Mouse (Mus musculus) C2C12 (cell line): Measurements from ENCODE around the gene Taf1c. TPM values are rescaled to one million over a fixed set of nuclear protein-coding genes. Genes with fewer than 3 reads are reported as not detected.

Experiments used
- H3K27me3 ChIP-seq: one replicate; pipeline ENCODE4 v1.6.1; 2011; ENCODE audit not compliant: control insufficient read depth, insufficient read depth, insufficient read length
- H3K36me3 ChIP-seq: one replicate; pipeline ENCODE4 v1.6.1; 2011; ENCODE audit not compliant: control insufficient read depth, insufficient read depth
- H3K4me3 ChIP-seq: one replicate; pipeline ENCODE4 v1.5.1; 2011; ENCODE audit warnings: mild to moderate bottlenecking, control low read depth; ENCODE audit not compliant: poor library complexity, insufficient read depth, severe bottlenecking
- H3K79me2 ChIP-seq: one replicate; pipeline ENCODE4 v1.6.1; 2011; ENCODE audit not compliant: control insufficient read depth, insufficient read depth
- H3K79me3 ChIP-seq: one replicate; pipeline ENCODE4 v1.6.1; 2011; ENCODE audit warnings: low read depth, control low read depth
- H3ac ChIP-seq: one replicate; pipeline ENCODE3; 2011; ENCODE audit warnings: low read depth; ENCODE audit not compliant: control insufficient read depth, insufficient read length
- CEBPB ChIP-seq: IDR thresholded peaks from one replicate; pipeline ENCODE4 v1.6.1; 2011; ENCODE audit warnings: low read depth, mild to moderate bottlenecking, control low read depth, moderate library complexity
- CTCF ChIP-seq: IDR thresholded peaks from one replicate; pipeline ENCODE4 v1.5.1; 2011; ENCODE audit not compliant: control insufficient read depth, insufficient read depth, insufficient read length
- FOSL1 ChIP-seq: IDR thresholded peaks from one replicate; pipeline ENCODE4 v1.8.0; 2011; ENCODE audit warnings: mild to moderate bottlenecking, low read length; ENCODE audit not compliant: poor library complexity, insufficient read depth, severe bottlenecking
- MAX ChIP-seq: IDR thresholded peaks from one replicate; pipeline ENCODE4 v1.6.1; 2011; ENCODE audit warnings: mild to moderate bottlenecking, control low read depth
- MYOD1 ChIP-seq: IDR thresholded peaks from one replicate; pipeline ENCODE4 v1.6.1; 2011; ENCODE audit warnings: low read depth; ENCODE audit not compliant: control insufficient read depth, insufficient read length
- MYOG ChIP-seq: IDR thresholded peaks from one replicate; pipeline ENCODE4 v1.6.1; 2011; ENCODE audit not compliant: control insufficient read depth, insufficient read length; ENCODE audit errors: extremely low read depth
- USF1 ChIP-seq: IDR thresholded peaks from one replicate; pipeline ENCODE4 v1.6.1; 2011; ENCODE audit warnings: low read depth, mild to moderate bottlenecking, control low read depth, moderate library complexity
- polyA plus RNA-seq: library from polyadenylated mRNA; unstranded; fragments of >200 nt; fragmentation: generic; extraction: Trizol; gene quantifications from one replicate; pipeline ENCODE4 v1.2.1, GENCODE M21; 2012; ENCODE audit warnings: missing spikeins

Gene Taf1c
- polyA plus RNA-seq, 1 experiment, result 8.1 TPM

DNA sequence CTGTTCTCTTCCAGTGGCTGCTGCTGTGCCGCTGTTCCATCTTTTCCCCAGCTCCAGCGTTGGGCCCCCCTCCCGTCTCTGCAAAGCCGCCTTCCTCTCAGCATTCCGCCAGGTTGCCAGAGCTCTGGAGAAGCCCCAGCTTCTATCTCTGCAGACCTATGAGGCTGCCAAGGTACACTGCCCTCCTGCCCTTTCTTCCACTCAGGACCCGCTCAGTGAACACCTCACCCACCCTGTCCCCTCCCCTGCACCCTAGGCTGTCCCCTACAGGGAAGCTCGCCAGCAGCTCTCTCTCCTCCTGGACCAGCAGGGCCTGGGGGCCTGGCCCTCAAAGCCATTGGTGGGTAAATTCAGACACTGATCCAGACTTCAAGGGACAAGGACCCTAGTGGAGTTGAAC lies 11.3 kb upstream of the Taf1c start:
- Histone ChIP-seq H3K79me3 (no peaks in the 10 kb centered on the region), H3ac (no peak overlapping the region), H3K36me3 (no peaks in the 10 kb centered on the region), H3K79me2 (no peaks in the 10 kb centered on the region), H3K4me3 (no peak overlapping the region), H3K27me3 (peaks cover 78% of the 10 kb centered on the region)
- no peak for TF ChIP-seq USF1
- TF ChIP-seq FOSL1, result no peak
- TF ChIP-seq CTCF, result no peak
- TF ChIP-seq MAX, result no peak
- no peak for TF ChIP-seq MYOG
- TF ChIP-seq MYOD1, result no peak
- TF ChIP-seq CEBPB, result no peak

DNA sequence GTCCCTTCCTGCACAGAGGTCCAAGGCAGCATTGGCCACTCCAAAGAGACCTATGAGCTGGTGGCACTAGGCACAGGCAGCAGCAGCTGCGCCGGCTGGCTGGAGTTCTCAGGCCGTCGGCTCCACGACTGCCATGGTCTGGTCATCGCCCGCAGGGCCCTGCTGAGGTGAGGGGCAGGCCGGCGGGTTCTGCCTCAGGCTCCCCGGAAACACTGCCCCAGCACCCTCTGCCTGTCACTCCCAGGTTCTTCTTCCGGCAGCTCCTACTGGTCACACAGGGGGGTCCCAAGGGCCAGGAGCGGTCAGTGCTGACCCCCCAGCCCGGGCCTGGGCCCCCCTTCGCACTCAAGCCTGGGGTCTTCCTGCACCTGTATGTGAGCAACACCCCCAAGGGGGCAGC lies 10.1 kb upstream of the Taf1c start:
- no peaks in the 10 kb centered on the region for H3K36me3 ChIP-seq
- H3ac ChIP-seq, result no peak overlapping the region
- peaks cover 70% of the 10 kb centered on the region for H3K27me3 ChIP-seq
- no peaks in the 10 kb centered on the region for H3K79me3 ChIP-seq
- H3K79me2 ChIP-seq, result no peaks in the 10 kb centered on the region
- TF ChIP-seq CEBPB (no peak), MAX (no peak), MYOD1 (no peak), USF1 (no peak), FOSL1 (no peak), MYOG (no peak), CTCF (no peak)
- no peak overlapping the region for H3K4me3 ChIP-seq

DNA sequence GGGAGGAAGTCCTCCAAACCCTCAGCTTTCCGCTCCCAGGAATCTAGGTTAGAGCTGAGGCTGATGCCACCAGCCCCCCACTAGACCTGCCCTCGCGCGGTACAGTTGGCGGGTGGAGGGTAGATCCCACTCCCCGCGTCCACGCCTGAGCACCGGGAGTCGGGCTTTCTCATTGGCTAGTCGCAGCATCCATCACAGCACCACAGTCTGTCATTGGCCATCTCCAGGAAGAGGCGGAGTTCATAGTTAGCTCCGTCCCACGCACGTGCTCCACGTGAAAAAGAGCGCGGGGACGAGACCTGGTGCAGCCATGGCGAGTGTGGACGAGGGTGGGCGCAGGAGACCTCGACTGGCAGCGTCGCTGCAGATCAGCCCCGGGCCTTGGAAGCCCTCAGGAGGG lies 7.4 kb upstream of the Taf1c start, which contains the start of gene Adad2:
Adad2 (plus strand) TSS at position 277 of the 400 bp plus-strand sequence.
- no peaks in the 10 kb centered on the region for H3K36me3 ChIP-seq
- no peak for TF ChIP-seq FOSL1
- TF ChIP-seq CTCF, result no peak
- TF ChIP-seq MYOG, result no peak
- no peak for TF ChIP-seq CEBPB
- TF ChIP-seq USF1, result no peak
- no peak for TF ChIP-seq MYOD1
- TF ChIP-seq MAX, result no peak
- H3ac ChIP-seq, result no peak within 1 kb of the TSS
- no peaks in the 10 kb centered on the region for H3K79me2 ChIP-seq
- no peaks in the 10 kb centered on the region for H3K79me3 ChIP-seq
- no peak within 1 kb of the TSS for H3K4me3 ChIP-seq
- H3K27me3 ChIP-seq, result peaks cover 53% of the 10 kb centered on the region

DNA sequence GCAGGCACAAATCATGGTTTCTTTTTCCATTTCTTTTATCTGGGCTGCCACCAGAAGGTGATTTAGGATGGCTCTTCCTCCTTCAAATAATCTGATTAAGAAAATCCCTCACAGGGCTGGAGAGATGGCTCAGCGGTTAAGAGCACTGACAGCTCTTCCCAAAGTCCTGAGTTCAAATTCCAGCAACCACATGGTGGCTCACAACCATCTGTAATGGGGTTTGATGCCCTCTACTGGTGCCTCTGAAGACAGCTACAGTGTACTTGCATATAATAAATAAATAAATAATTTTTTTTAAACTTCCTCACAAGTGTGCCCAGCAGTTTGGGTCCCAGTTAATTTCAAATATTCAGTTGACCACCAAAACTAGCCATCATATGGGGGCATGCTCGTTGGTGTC lies 1.2 kb upstream of the Taf1c start:
- Histone ChIP-seq H3K36me3 (peaks cover under 1% of the 10 kb centered on the region), H3K79me2 (peaks cover 14% of the 10 kb centered on the region), H3K4me3 (no peak overlapping the region), H3K79me3 (peaks cover 4% of the 10 kb centered on the region), H3ac (no peak overlapping the region), H3K27me3 (no peaks in the 10 kb centered on the region)
- TF ChIP-seq MYOG (no peak), CTCF (no peak), MYOD1 (no peak), FOSL1 (no peak), MAX (no peak), CEBPB (no peak), USF1 (no peak)

DNA sequence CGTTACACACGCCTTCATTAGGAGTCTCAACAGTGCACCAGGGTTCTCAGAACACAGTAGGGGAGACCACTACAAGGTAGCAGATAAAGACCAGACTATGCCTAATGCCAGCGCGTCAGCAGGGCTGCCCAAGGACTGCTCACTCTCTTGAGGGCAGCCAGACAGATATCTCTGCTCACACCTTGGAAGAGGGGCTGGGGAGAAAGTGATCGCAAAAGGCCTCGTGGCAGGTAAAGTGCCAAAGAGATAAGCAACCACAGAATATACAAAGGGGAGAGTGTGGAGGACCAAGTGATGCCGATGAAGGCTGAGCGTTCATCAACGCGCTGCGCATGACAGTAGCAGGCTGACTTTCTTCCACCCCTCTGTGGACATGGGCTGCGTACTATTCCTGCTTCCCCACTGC lies 621 bp downstream of the Taf1c start:
- Histone ChIP-seq H3K36me3 (peaks cover 4% of the 10 kb centered on the region), H3K79me2 (peaks cover 14% of the 10 kb centered on the region), H3ac (peak overlapping the region; percentile 94), H3K4me3 (peak overlapping the region; percentile 63), H3K27me3 (no peaks in the 10 kb centered on the region), H3K79me3 (peaks cover 4% of the 10 kb centered on the region)
- TF ChIP-seq USF1 (no peak), MAX (no peak), FOSL1 (no peak), MYOG (no peak), CTCF (no peak), MYOD1 (no peak), CEBPB (no peak)

DNA sequence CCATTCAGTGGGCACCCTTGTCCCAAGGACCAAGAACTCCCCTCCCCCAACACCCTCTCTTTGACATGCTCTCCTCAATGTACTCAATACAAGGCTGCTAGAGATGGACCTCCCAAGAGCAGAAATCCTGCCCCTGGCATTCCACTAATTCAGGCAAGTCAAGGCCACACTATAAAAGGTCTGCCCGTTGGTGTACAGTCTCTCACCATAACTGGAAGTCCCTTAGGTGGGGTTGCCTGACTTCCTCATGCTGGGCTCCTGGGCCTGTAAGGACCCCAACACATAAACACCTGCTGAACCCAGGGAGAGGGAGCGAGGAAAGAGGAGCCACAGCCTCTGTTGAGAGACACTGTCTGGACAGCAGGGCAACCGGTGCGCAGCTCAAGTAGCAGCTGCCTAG lies 1.3 kb downstream of the Taf1c start:
- TF ChIP-seq FOSL1 (no peak), MYOG (no peak), CTCF (no peak), MAX (no peak), MYOD1 (no peak), CEBPB (no peak), USF1 (no peak)
- no peak overlapping the region for H3K4me3 ChIP-seq
- peaks cover 14% of the 10 kb centered on the region for H3K79me2 ChIP-seq
- H3K36me3 ChIP-seq, result peaks cover 4% of the 10 kb centered on the region
- peaks cover 4% of the 10 kb centered on the region for H3K79me3 ChIP-seq
- H3K27me3 ChIP-seq, result no peaks in the 10 kb centered on the region
- no peak overlapping the region for H3ac ChIP-seq
